Mouse (Mus musculus) heart, embryonic 13.5 days (tissue): ENCODE results near the gene Evx2. TPM values are rescaled to one million over a fixed set of nuclear protein-coding genes. Genes with fewer than 3 reads are reported as not detected.

Experiments used
- ATAC-seq: fragments of 200-750 bp; cut with Nextera tagmentation; 2 replicates; pipeline ENCODE4 v1.8.0; 2017; ENCODE audit warnings: moderate TSS enrichment; ENCODE audit not compliant: insufficient number of reproducible peaks, low FRiP score, low TSS enrichment; ENCODE audit errors: extremely low read depth
- H3K27ac ChIP-seq: fragments of 300-500 bp; sonication (generic); replicated peaks from 2 replicates; pipeline ENCODE4 v1.5.1; 2015; ENCODE audit warnings: moderate library complexity, mild to moderate bottlenecking, inconsistent platforms
- H3K27me3 ChIP-seq: fragments of 300-500 bp; sonication (generic); replicated peaks from 2 replicates; pipeline ENCODE4 v1.6.1; 2015; ENCODE audit warnings: mild to moderate bottlenecking, inconsistent platforms
- H3K36me3 ChIP-seq: fragments of 300-500 bp; sonication (generic); 2 replicates; pipeline ENCODE4 v1.6.1; 2015; ENCODE audit warnings: mild to moderate bottlenecking, inconsistent platforms
- H3K4me1 ChIP-seq: fragments of 300-500 bp; sonication (generic); 2 replicates; pipeline ENCODE4 v1.6.1; 2015; ENCODE audit warnings: inconsistent platforms
- H3K4me2 ChIP-seq: fragments of 300-500 bp; sonication (generic); 2 replicates; pipeline ENCODE4 v1.6.1; 2015; ENCODE audit warnings: inconsistent platforms, mild to moderate bottlenecking, moderate library complexity
- H3K4me3 ChIP-seq: fragments of 300-500 bp; sonication (generic); 2 replicates; pipeline ENCODE4 v1.5.1; 2015; ENCODE audit warnings: moderate library complexity, mild to moderate bottlenecking, inconsistent platforms
- H3K9ac ChIP-seq: fragments of 300-500 bp; sonication (generic); 2 replicates; pipeline ENCODE4 v1.6.1; 2015; ENCODE audit warnings: inconsistent platforms, mild to moderate bottlenecking, moderate library complexity
- H3K9me3 ChIP-seq: fragments of 300-500 bp; sonication (generic); 2 replicates; pipeline ENCODE4 v1.6.1; 2016; ENCODE audit warnings: inconsistent platforms
- WGBS: fragments of 180-500 bp; shearing (Covaris S2); methylation state at CpG from one replicate; pipeline ENCODE4 v1.1.7; 2015; ENCODE audit warnings: mixed read lengths; 5-methylcytosine and 5-hydroxymethylcytosine counted together
- polyA plus RNA-seq: library from polyadenylated mRNA; unstranded; fragments of >200 nt; fragmentation: Nextera tagmentation; extraction: Ambion mirVana; gene quantifications from 2 replicates; pipeline ENCODE4 v1.2.1, GENCODE M21; 2015

Gene Evx2
- not detected in 2 replicates for polyA plus RNA-seq

DNA sequence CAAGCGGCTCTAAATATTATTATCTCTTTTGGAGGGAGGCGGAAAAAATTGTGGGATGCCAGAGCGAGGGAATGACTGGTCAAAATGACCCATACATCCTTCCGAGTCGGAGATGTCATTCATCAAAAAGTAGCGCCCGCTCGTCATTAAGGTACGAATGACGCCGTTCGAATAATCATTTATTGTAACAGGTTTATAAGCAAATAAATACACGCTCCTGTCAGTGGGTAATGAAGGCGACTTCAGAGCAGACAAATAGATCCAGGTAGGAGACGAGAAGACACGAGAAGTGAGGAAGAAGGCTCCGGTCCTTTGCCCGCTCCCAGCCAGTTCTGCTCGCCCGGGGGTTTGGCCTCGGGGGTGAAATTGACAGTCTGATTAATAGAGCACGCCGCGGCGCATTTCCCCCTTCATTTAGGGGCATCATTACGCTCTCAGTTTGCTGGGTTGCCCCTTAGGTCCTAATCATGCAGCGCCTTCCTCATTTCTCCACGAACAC lies at the start of gene Evx2:
Gene Evx2 (minus strand): TSS at position 51 of the 499 bp plus-strand sequence.
- WGBS, result 2% methylated on average over 28 of the region's 28 CpGs
- H3K27ac ChIP-seq, result no peak within 1 kb of the TSS
- H3K9me3 ChIP-seq, result no peaks in the 10 kb centered on the region
- peaks cover 18% of the 10 kb centered on the region for H3K4me1 ChIP-seq
- H3K4me2 ChIP-seq, result no peak within 1 kb of the TSS
- H3K9ac ChIP-seq, result no peak within 1 kb of the TSS
- no peaks in the 10 kb centered on the region for H3K36me3 ChIP-seq
- H3K27me3 ChIP-seq, result peaks cover 99% of the 10 kb centered on the region
- H3K4me3 ChIP-seq, result no peak within 1 kb of the TSS
- ATAC-seq, result no peak

DNA sequence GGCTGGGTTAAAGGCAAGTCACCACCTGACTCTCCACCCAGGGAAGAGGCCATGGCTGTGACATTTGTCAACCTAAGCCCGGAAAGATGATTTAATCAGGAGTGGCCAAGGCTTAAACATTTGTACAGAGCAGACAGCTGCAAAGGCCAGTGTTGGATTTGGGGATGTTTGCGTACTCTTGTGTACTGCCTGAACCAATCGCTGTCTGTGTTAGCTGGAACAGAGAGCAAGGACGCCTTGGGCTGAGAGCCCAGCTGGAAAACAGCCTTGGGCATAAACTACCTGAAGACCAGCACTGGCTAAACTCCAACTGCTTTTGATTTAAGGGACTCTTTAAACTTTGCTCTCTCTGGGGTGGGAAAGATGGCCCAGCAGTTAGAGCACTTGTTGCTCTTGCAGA lies 49.3 kb upstream of the Evx2 start:
- H3K4me3 ChIP-seq, result no peak overlapping the region
- H3K9ac ChIP-seq, result no peak overlapping the region
- ATAC-seq, result no peak
- no peaks in the 10 kb centered on the region for H3K9me3 ChIP-seq
- H3K4me1 ChIP-seq, result peaks cover 24% of the 10 kb centered on the region
- WGBS, result 12% methylated on average over 4 of the region's 4 CpGs
- no peak overlapping the region for H3K27ac ChIP-seq
- peaks cover 99% of the 10 kb centered on the region for H3K27me3 ChIP-seq
- no peak overlapping the region for H3K4me2 ChIP-seq
- no peaks in the 10 kb centered on the region for H3K36me3 ChIP-seq

DNA sequence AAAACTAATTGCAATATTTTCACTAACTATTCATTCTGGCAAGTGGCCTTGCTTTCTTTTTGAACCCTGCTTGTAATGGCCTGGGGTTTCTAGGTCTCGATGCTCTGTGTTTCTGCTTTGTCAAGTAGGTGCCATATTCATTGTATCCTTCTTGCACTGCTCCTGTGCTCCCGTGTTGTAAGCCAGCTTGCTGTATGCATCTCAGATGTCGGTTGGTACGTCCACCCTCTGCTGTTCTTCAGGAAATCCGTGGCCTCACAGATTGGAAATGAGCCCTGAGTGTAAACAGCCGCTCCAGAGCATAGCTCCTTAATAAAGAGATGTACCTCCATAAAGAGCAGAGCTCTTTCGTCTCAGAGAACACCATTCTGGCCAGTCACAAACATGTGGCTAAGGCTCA lies 48.2 kb upstream of the Evx2 start:
- no peak overlapping the region for H3K27ac ChIP-seq
- no peaks in the 10 kb centered on the region for H3K36me3 ChIP-seq
- WGBS, result 11% methylated on average over 7 of the region's 7 CpGs
- peaks cover 24% of the 10 kb centered on the region for H3K4me1 ChIP-seq
- no peaks in the 10 kb centered on the region for H3K9me3 ChIP-seq
- H3K4me2 ChIP-seq, result no peak overlapping the region
- no peak overlapping the region for H3K9ac ChIP-seq
- ATAC-seq, result no peak
- H3K4me3 ChIP-seq, result no peak overlapping the region
- peaks cover 99% of the 10 kb centered on the region for H3K27me3 ChIP-seq

DNA sequence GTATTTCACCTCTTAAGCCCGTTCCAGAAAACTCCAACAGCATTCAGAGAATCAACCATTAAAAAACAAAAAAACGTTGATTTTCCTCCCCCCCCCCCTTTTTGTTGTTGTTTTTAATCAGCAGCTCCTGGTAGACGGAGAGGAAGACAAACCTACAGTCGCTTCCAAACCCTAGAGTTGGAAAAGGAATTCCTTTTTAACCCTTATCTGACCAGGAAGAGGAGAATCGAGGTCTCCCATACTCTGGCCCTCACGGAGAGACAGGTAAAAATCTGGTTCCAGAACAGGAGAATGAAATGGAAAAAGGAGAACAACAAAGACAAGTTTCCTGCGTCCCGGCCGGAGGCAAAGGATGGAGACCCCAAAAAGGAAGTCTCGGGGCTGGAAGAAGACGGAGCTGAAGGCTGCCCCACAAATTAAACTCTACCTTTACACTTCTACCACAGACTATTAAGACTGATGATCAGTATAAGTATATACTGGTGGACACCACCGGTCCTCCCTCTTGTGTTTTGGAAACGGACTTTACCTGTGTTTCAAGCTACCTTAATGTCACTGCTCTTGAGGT lies 47.1 kb upstream of the Evx2 start:
- H3K9me3 ChIP-seq, result no peaks in the 10 kb centered on the region
- H3K9ac ChIP-seq, result no peak overlapping the region
- 3% methylated on average over 13 of the region's 13 CpGs for WGBS
- H3K27me3 ChIP-seq, result peaks cover 99% of the 10 kb centered on the region
- H3K36me3 ChIP-seq, result no peaks in the 10 kb centered on the region
- no peak overlapping the region for H3K4me2 ChIP-seq
- H3K27ac ChIP-seq, result no peak overlapping the region
- no peak overlapping the region for H3K4me3 ChIP-seq
- peaks cover 15% of the 10 kb centered on the region for H3K4me1 ChIP-seq
- ATAC-seq, result no peak

DNA sequence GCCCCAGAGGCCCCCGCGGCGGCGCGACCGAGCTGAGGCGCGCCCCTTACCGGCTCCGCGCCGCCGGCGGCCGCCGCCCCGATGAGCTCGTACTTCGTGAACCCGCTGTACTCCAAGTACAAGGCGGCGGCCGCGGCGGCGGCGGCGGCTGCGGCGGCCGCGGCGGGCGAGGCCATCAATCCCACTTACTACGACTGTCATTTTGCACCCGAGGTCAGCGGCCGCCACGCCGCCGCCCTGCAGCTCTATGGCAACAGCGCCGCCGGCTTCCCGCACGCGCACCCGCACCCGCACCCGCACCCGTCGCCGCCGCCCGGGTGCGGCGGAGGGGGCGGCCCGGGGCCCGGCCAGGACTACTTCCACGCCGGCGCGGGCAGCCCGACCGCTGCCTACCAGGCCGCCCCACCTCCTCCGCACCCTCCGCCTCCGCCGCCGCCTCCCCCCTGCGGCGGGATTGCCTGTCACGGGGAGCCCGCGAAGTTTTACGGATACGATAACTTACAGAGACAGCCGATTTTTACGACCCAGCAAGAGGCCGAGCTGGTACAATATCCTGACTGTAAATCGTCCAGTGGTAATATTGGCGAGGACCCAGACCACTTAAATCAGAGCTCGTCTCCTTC lies 46.2 kb upstream of the Evx2 start:
- WGBS, result under 1% methylated on average over 66 of the region's 85 CpGs
- Histone ChIP-seq H3K4me2 (peak overlapping the region; percentile 75), H3K27me3 (peaks cover 99% of the 10 kb centered on the region), H3K4me3 (peak overlapping the region; percentile 51), H3K9me3 (no peaks in the 10 kb centered on the region), H3K4me1 (peaks cover 15% of the 10 kb centered on the region), H3K36me3 (no peaks in the 10 kb centered on the region), H3K9ac (peak overlapping the region; percentile 62), H3K27ac (no peak overlapping the region)
- ATAC-seq, result no peak

DNA sequence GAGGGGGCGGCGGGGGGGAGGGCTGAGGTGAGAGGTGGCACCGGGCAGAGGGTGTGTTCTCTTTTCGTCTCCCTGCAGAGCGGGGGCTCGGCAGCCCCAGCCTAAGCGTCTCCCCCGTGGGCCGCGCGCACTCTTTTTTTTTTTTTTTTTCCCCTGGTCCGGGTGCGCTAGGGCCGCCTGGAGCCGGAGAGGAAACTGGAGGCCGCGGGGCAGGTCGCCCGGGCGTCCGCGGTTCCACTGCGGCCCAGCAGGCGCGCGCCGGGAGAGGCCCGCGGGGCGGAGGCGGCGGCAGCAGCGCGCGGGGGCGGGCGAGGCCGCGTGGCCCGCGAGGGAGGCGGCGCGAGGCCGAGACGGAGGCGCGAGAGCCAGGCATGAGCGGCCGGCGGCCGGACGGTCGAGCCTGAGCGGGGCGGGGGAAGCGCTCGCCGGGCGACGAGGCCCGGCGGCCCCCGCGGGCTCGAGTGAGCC lies 45.7 kb upstream of the Evx2 start:
- ATAC-seq, result no peak
- Histone ChIP-seq H3K4me2 (peak overlapping the region; percentile 75), H3K9ac (peak overlapping the region; percentile 62), H3K4me3 (peak overlapping the region; percentile 51), H3K4me1 (peaks cover 15% of the 10 kb centered on the region), H3K27ac (no peak overlapping the region), H3K9me3 (no peaks in the 10 kb centered on the region), H3K36me3 (no peaks in the 10 kb centered on the region), H3K27me3 (peaks cover 99% of the 10 kb centered on the region)
- under 1% methylated on average over 61 of the region's 66 CpGs for WGBS

DNA sequence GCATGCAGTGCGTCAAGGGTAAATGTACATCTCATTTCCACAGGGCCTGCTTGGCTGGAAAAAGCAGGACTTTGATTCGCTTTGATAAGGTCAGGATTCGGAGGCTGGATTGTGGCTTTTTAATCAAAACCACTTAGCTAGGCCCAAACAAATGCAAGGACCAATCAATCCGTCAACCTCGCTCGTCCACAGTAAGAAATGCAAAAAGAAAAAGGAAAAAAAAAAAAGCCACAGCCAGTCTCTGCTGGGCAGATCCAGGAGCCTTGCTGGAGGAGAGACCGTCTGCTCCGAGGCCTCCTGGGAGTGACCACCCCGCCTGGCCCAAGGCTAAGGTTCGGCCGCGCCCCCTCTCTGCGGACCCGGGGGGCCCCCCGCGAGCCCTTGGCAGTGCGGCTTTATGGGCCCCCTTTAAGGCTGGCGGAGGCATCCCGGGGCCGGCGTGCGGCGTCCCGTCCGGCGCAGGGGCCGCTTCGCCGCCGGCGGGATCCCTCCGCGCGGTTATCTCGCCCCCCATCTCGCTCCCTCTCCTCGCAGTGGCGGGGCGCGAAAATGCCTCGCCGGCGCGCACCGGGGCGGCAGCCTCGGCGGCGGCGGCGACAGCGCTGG lies 45.1 kb upstream of the Evx2 start, which contains the start of gene Hoxd8:
Gene Hoxd8 (plus strand): TSS at position 223 of the 606 bp plus-strand sequence.
- H3K4me1 ChIP-seq, result peaks cover 15% of the 10 kb centered on the region
- WGBS, result under 1% methylated on average over 42 of the region's 52 CpGs
- H3K4me2 ChIP-seq, result peak within 1 kb of the TSS; percentile 75
- peak within 1 kb of the TSS; percentile 51 for H3K4me3 ChIP-seq
- H3K27me3 ChIP-seq, result peaks cover 99% of the 10 kb centered on the region
- H3K36me3 ChIP-seq, result no peaks in the 10 kb centered on the region
- no peaks in the 10 kb centered on the region for H3K9me3 ChIP-seq
- no peak for ATAC-seq
- no peak within 1 kb of the TSS for H3K27ac ChIP-seq
- H3K9ac ChIP-seq, result peak within 1 kb of the TSS; percentile 62

DNA sequence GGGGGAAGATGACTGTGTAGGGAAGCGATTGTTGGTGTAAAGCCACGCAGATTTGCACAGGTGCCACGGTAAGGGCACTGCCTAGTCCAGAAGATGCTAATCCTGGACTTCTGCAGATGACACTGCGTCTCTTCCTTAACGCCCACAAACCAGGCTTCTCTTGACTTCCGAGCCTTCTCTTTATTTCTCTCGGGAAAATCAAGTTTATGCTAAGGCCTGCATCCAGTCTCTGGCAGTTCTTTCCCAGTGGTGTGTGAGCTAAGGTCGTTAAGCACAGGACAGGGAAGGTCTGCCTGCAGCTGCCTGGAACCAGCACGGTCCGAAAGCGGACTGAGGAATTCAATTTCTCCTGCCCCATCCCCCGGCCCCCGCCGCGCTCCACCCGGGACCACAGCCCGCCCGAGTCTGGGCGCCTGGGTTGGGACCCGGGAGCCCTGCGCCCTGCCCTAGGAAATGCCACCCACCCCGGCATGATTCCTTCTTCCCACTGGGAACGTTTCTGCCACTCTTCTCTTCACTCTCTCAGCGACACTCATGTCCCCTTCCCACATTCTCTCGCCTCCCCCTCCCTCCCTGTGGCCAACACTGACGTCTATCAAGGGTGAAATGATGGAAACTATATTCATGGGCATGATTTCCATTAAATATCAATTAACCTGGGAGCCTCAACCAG lies 44.5 kb upstream of the Evx2 start:
- ATAC-seq, result no peak
- Histone ChIP-seq H3K36me3 (no peaks in the 10 kb centered on the region), H3K4me2 (peak overlapping the region; percentile 7; the same call in 1 of the 2 replicates), H3K27ac (no peak overlapping the region), H3K4me1 (peaks cover 15% of the 10 kb centered on the region), H3K4me3 (peak overlapping the region; percentile 51; the same call in 1 of the 2 replicates), H3K27me3 (peaks cover 99% of the 10 kb centered on the region), H3K9me3 (no peaks in the 10 kb centered on the region), H3K9ac (no peak overlapping the region)
- WGBS, result 4% methylated on average over 26 of the region's 26 CpGs

DNA sequence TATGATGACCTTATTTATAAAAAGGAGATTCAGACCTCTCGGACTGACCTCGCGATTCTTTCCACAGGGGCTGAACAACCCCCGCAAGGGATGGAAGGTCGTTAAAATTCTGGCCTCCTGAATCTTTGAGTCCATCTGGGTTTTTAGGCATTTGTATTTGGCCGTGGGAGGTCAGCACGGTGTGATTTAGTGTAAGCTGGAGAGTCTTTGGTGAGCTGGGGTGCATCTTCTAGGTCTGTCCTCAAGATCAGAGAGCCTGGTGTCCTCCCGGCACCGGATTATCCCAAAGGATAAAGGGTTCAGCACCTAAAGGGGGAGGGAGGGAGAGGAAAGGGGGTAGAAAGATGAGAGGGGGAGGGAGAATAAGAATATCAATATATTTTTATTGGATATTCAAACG lies 44.0 kb upstream of the Evx2 start:
- no peak overlapping the region for H3K9ac ChIP-seq
- WGBS, result 9% methylated on average over 10 of the region's 10 CpGs
- no peak for ATAC-seq

DNA sequence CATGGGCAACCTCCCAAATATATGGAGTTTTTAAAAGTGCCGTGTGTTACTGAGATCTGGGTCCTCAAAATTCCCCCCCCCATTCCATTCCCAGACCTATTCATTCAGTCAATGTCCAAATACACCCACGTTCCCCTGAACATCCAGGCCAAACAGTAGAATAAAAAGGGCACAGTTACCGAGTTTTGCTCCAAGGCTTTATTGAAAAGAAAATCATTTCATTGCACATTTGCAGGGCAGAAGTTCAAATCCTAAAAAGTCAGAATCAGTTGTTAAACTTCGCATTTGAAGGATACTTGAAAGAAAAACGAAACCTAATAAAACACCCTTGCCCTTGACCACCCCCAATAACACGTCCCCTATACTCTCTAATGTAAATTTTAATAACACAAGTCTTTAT lies 43.5 kb upstream of the Evx2 start:
- WGBS, result 20% methylated on average over 6 of the region's 6 CpGs
- ATAC-seq, result no peak

More for the DNA sequence above, 44.0 kb upstream of the Evx2 start:
- Histone ChIP-seq H3K27ac (no peak overlapping the region), H3K9me3 (no peaks in the 10 kb centered on the region), H3K4me1 (peaks cover 18% of the 10 kb centered on the region), H3K4me3 (no peak overlapping the region), H3K36me3 (no peaks in the 10 kb centered on the region), H3K4me2 (no peak overlapping the region), H3K27me3 (peaks cover 99% of the 10 kb centered on the region)

More for the DNA sequence above, 43.5 kb upstream of the Evx2 start:
- Histone ChIP-seq H3K4me3 (no peak overlapping the region), H3K4me2 (no peak overlapping the region), H3K27me3 (peaks cover 99% of the 10 kb centered on the region), H3K9ac (no peak overlapping the region), H3K9me3 (no peaks in the 10 kb centered on the region), H3K4me1 (peaks cover 23% of the 10 kb centered on the region), H3K36me3 (no peaks in the 10 kb centered on the region), H3K27ac (no peak overlapping the region)
